Mouse (Mus musculus) liver, adult 2 months (tissue): Measurements from ENCODE around the gene Impdh2. TPM values are rescaled to one million over a fixed set of nuclear protein-coding genes. Genes with fewer than 3 reads are reported as not detected.
A peak's percentile ranks its signal among the peaks of the same experiment; 100 is the strongest.

Source experiments
- DNase-seq: peaks from one replicate; pipeline ENCODE4 v3.0.0-alpha.2; 2011; ENCODE audit warnings: low read depth, low spot score; ENCODE audit errors: extremely low read depth
- H3K27ac ChIP-seq: fragments of 200-500 bp; replicated peaks from 2 replicates; pipeline ENCODE4 v1.5.1; 2012; ENCODE audit warnings: low read depth, mild to moderate bottlenecking, control low read depth, inconsistent platforms, low read length; ENCODE audit not compliant: insufficient read depth
- H3K27me3 ChIP-seq: fragments of 200-500 bp; 2 replicates; pipeline ENCODE4 v1.6.1; 2012; ENCODE audit warnings: mild to moderate bottlenecking, moderate library complexity, low read length, inconsistent platforms; ENCODE audit not compliant: control insufficient read depth, insufficient read depth
- H3K36me3 ChIP-seq: fragments of 200-500 bp; 2 replicates; pipeline ENCODE4 v1.6.1; 2012; ENCODE audit warnings: low read length, inconsistent platforms; ENCODE audit not compliant: control insufficient read depth, insufficient read depth
- H3K4me1 ChIP-seq: fragments of 200-500 bp; 2 replicates; pipeline ENCODE4 v1.6.1; 2011; ENCODE audit warnings: low read length; ENCODE audit not compliant: control insufficient read depth, insufficient read depth
- H3K4me3 ChIP-seq: fragments of 200-500 bp; 2 replicates; pipeline ENCODE4 v1.5.1; 2011; ENCODE audit warnings: low read depth, mild to moderate bottlenecking, control low read depth, low read length, moderate library complexity; ENCODE audit not compliant: insufficient read depth
- H3K79me2 ChIP-seq: fragments of 200-500 bp; 2 replicates; pipeline ENCODE4 v1.6.1; 2012; ENCODE audit warnings: inconsistent platforms, mild to moderate bottlenecking, low read length, moderate library complexity; ENCODE audit not compliant: control insufficient read depth, insufficient read depth
- H3K9ac ChIP-seq: fragments of 200-500 bp; 2 replicates; pipeline ENCODE4 v1.6.1; 2012; ENCODE audit warnings: low read depth, mild to moderate bottlenecking, control low read depth, inconsistent platforms, low read length
- CTCF ChIP-seq: fragments of 200-500 bp; IDR thresholded peaks from 2 replicates; pipeline ENCODE4 v1.5.1; 2011; ENCODE audit warnings: low read depth, low read length, control low read depth
- POLR2A ChIP-seq: fragments of 200-500 bp; IDR thresholded peaks from 2 replicates; pipeline ENCODE4 v1.6.1; 2011; ENCODE audit warnings: low read length, control low read depth; ENCODE audit not compliant: insufficient read depth; ENCODE audit errors: extremely low read depth
- WGBS: fragments of 180-500 bp; shearing (Covaris S2); methylation state at CpG from one replicate; pipeline ENCODE4 v1.1.7; 2018; 5-methylcytosine and 5-hydroxymethylcytosine counted together
- polyA plus RNA-seq: library from polyadenylated mRNA; depleted of rRNA; stranded (reverse); fragments of >200 nt; gene quantifications from 2 replicates; pipeline ENCODE4 v1.2.3, GENCODE M21; 2012
- total RNA-seq: library from RNA; depleted of rRNA; stranded (reverse); fragments of >200 nt; gene quantifications from 2 replicates; pipeline ENCODE4 v1.2.3, GENCODE M21; 2014

Impdh2 gene
- total and polyA plus RNA-seq, 2 experiments: 33.6 to 72.8 TPM

GRCm38 (mm10) chr9:108546875-108547274, 13.2 kb upstream of the Impdh2 start:
- H3K79me2 ChIP-seq: no peaks in the 10 kb centered on the region; the same call in 1 of the 2 replicates
- peak; percentile 66 for DNase-seq
- no peak overlapping the region for H3K9ac ChIP-seq

GRCm38 (mm10) chr9:108559169-108559568, 917 bp upstream of the Impdh2 start:
- DNase-seq: no peak
- Histone ChIP-seq H3K36me3 (peaks cover 44% of the 10 kb centered on the region), H3K9ac (no peak overlapping the region), H3K27ac (no peak overlapping the region), H3K4me3 (no peak overlapping the region), H3K4me1 (no peaks in the 10 kb centered on the region), H3K27me3 (no peaks in the 10 kb centered on the region), H3K79me2 (peaks cover 8% of the 10 kb centered on the region; the same call in 1 of the 2 replicates)
- TF ChIP-seq POLR2A (no peak), CTCF (no peak)
- 92% methylated on average over 4 of the region's 4 CpGs for WGBS

More at GRCm38 (mm10) chr9:108546875-108547274, 13.2 kb upstream of the Impdh2 start:
- TF ChIP-seq CTCF (no peak), POLR2A (no peak)
- Histone ChIP-seq H3K4me1 (peaks cover 14% of the 10 kb centered on the region), H3K36me3 (peaks cover 59% of the 10 kb centered on the region), H3K27ac (peak overlapping the region; percentile 99), H3K4me3 (no peak overlapping the region), H3K27me3 (no peaks in the 10 kb centered on the region)
- 23% methylated on average over 1 of the region's 1 CpGs for WGBS

GRCm38 (mm10) chr9:108563671-108564070, 3.6 kb downstream of the Impdh2 start:
- Histone ChIP-seq H3K4me1 (peaks cover 9% of the 10 kb centered on the region), H3K27ac (no peak overlapping the region), H3K9ac (no peak overlapping the region), H3K36me3 (peaks cover 13% of the 10 kb centered on the region), H3K79me2 (peaks cover 8% of the 10 kb centered on the region; the same call in 1 of the 2 replicates), H3K27me3 (no peaks in the 10 kb centered on the region), H3K4me3 (no peak overlapping the region)
- DNase-seq: no peak
- no peak for TF ChIP-seq CTCF
- TF ChIP-seq POLR2A: no peak
- WGBS: 92% methylated on average over 8 of the region's 8 CpGs

- no peak overlapping the region for H3K4me3 ChIP-seq
- 82% methylated on average over 7 of the region's 7 CpGs for WGBS
- no peak for DNase-seq
- H3K4me1 ChIP-seq: peaks cover 10% of the 10 kb centered on the region
- peaks cover 8% of the 10 kb centered on the region; the same call in 1 of the 2 replicates for H3K79me2 ChIP-seq
- no peaks in the 10 kb centered on the region for H3K27me3 ChIP-seq
- no peak overlapping the region for H3K9ac ChIP-seq
- peaks cover 8% of the 10 kb centered on the region for H3K36me3 ChIP-seq
- H3K27ac ChIP-seq: no peak overlapping the region
- no peak for TF ChIP-seq CTCF
- TF ChIP-seq POLR2A: no peak
Measured at GRCm38 (mm10) chr9:108564131-108564530, 4.0 kb downstream of the Impdh2 start.

DNA sequence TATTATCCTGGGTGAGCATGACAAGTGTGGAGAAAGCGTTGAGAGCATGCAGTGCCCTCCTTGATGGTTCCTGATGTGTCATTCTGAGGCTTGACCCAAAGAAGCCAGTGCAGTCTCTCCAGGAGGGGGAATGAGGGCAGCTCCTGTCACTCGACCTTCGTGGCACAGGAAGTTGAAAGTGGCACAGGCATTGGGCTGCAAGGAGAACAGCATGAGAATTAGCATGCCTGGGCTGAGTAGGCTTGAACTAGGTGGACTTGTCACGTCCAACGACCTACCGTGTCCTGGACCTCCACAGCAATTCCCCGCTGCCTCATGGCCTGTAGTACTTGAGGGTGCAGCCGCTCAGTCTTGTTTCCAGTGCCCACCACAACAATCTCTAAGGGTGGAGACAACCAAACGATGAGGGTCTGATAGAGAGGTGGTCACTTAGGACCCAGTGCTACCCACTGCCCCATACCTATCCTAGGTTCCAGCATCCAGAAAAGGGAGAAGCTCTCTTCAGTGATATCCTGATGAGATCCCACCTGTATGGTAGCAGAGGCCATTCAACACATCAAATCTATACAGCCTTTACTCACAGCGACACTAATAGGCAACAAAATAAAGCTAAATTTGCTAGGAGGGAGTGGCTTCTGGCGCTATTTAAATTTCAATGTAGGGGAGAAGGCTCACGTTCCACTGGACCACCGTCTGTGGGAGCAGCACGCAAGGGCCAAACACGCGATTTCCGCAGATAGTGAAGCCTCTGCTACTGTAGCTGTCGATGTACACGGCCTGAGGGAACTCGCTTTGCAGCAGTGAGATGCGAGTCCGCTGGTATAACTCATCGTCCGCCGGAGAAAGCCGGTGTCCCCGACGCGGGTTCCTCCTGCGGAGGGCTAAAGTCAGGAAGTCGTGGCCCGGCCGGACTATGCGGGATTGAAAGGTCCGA, 6.1 kb downstream of the Impdh2 start:
- Histone ChIP-seq H3K79me2 (peaks cover 4% of the 10 kb centered on the region; the same call in 1 of the 2 replicates), H3K27me3 (no peaks in the 10 kb centered on the region), H3K4me1 (peaks cover 12% of the 10 kb centered on the region), H3K9ac (peak overlapping the region; percentile 82), H3K4me3 (peak overlapping the region; percentile 73), H3K27ac (peak overlapping the region; percentile 54), H3K36me3 (peaks cover 4% of the 10 kb centered on the region; the same call in 1 of the 2 replicates)
- DNase-seq: no peak
- 15% methylated on average over 35 of the region's 35 CpGs for WGBS
- TF ChIP-seq POLR2A (no peak), CTCF (no peak)
